In genomic region chr1:31645116-31645515, GRCm38 (mm10) we compare ENCODE assay signal across 21 mouse cellular contexts.
DNase-seq lines count a peak whose midpoint lies in the region; ATAC-seq and TF ChIP-seq lines count a peak whose summit lies in the region.
"Had no signal": no experiment of that assay in that cellular context is flagged by ENCODE, and none has a peak within 500 bp of the region (broad histone marks: within the 10 kb centered on the region; RNA-seq: fewer than 3 reads in every experiment).

No protein-coding gene starts in this region.

- H3K27ac ChIP-seq in hindbrain, embryonic 16.5 days (ENCODE audit: low read depth, low read length), result no peak overlapping the region
- no peak overlapping the region for H3K27ac ChIP-seq in hindbrain, embryonic 10.5 days
- H3K27ac ChIP-seq in midbrain, postnatal 0 days (ENCODE audit: low read depth, low read length), result no peak overlapping the region
- no peak overlapping the region for H3K27ac ChIP-seq in midbrain, embryonic 16.5 days (ENCODE audit: low read length)
- no peak overlapping the region for H3K27ac ChIP-seq in forebrain, embryonic 13.5 days
- H3K27ac ChIP-seq: embryonic facial prominence, embryonic 10.5 days; forebrain, embryonic 12.5 days; heart, embryonic 10.5 days; limb, embryonic 15.5 days; liver, embryonic 15.5 days had no signal

- no peak overlapping the region for H3K9ac ChIP-seq in hindbrain, embryonic 16.5 days (ENCODE audit: low read depth, low read length)
- no peak overlapping the region for H3K9ac ChIP-seq in midbrain, postnatal 0 days (replicated peaks; ENCODE audit: low read length, poor library complexity, severe bottlenecking)
- no peak overlapping the region for H3K9ac ChIP-seq in midbrain, embryonic 16.5 days (ENCODE audit: low read depth, low read length)
- no peak overlapping the region for H3K9ac ChIP-seq in forebrain, embryonic 13.5 days
- H3K9ac ChIP-seq: forebrain, embryonic 12.5 days; limb, embryonic 15.5 days; liver, embryonic 15.5 days had no signal

- intact Hi-C loops in gastrocnemius, postnatal 14 days (cut with DNase I; ENCODE audit: low total_unique reads), result no loop called here

- H3K9me3 ChIP-seq in hindbrain, embryonic 16.5 days (ENCODE audit: control insufficient read depth, low read length), result no peaks in the 10 kb centered on the region
- H3K9me3 ChIP-seq in hindbrain, embryonic 10.5 days, result no peaks in the 10 kb centered on the region
- H3K9me3 ChIP-seq in midbrain, postnatal 0 days (ENCODE audit: low read length), result no peaks in the 10 kb centered on the region
- H3K9me3 ChIP-seq in midbrain, embryonic 16.5 days (replicated peaks; ENCODE audit: control insufficient read depth, low read length, poor library complexity, severe bottlenecking), result no peaks in the 10 kb centered on the region
- no peaks in the 10 kb centered on the region for H3K9me3 ChIP-seq in forebrain, embryonic 13.5 days (replicated peaks)
- H3K9me3 ChIP-seq: embryonic facial prominence, embryonic 10.5 days; forebrain, embryonic 12.5 days; heart, embryonic 10.5 days; limb, embryonic 15.5 days; liver, embryonic 15.5 days had no signal

- H3K36me3 ChIP-seq in hindbrain, embryonic 16.5 days (ENCODE audit: control insufficient read depth, insufficient read depth, low read length), result no peaks in the 10 kb centered on the region
- no peaks in the 10 kb centered on the region for H3K36me3 ChIP-seq in hindbrain, embryonic 10.5 days
- no peaks in the 10 kb centered on the region for H3K36me3 ChIP-seq in midbrain, postnatal 0 days (ENCODE audit: insufficient read depth, low read length)
- H3K36me3 ChIP-seq in midbrain, embryonic 16.5 days (ENCODE audit: control insufficient read depth, insufficient read depth, low read length), result no peaks in the 10 kb centered on the region
- H3K36me3 ChIP-seq in forebrain, embryonic 13.5 days (ENCODE audit: poor library complexity, severe bottlenecking), result no peaks in the 10 kb centered on the region
- H3K36me3 ChIP-seq: embryonic facial prominence, embryonic 10.5 days; forebrain, embryonic 12.5 days; heart, embryonic 10.5 days; limb, embryonic 15.5 days; liver, embryonic 15.5 days had no signal

- 0 out of 2 replicates have a peak, but pooled peaks have one; percentile 24 for ATAC-seq in hindbrain, embryonic 16.5 days
- peak; percentile 27; the same call in 1 of the 2 replicates for ATAC-seq in midbrain, postnatal 0 days (ENCODE audit: low FRiP score)
- no peak for ATAC-seq in midbrain, embryonic 16.5 days
- no peak for ATAC-seq in forebrain, embryonic 13.5 days
- ATAC-seq: activated CD4-positive, CD25-positive, alpha-beta regulatory T cell, adult 4 months; CD4-positive, CD25-positive, alpha-beta regulatory T cell, adult 4 months; lung, postnatal 0 days had no signal

- H3K4me3 ChIP-seq in hindbrain, embryonic 16.5 days (ENCODE audit: low read length), result no peak overlapping the region
- no peak overlapping the region for H3K4me3 ChIP-seq in hindbrain, embryonic 10.5 days
- no peak overlapping the region for H3K4me3 ChIP-seq in midbrain, postnatal 0 days (ENCODE audit: low read depth, low read length)
- no peak overlapping the region for H3K4me3 ChIP-seq in midbrain, embryonic 16.5 days (ENCODE audit: low read depth, low read length)
- no peak overlapping the region for H3K4me3 ChIP-seq in forebrain, embryonic 13.5 days
- H3K4me3 ChIP-seq: embryonic facial prominence, embryonic 10.5 days; forebrain, embryonic 12.5 days; heart, embryonic 10.5 days; limb, embryonic 15.5 days; liver, embryonic 15.5 days had no signal

- no peaks in the 10 kb centered on the region for H3K4me1 ChIP-seq in hindbrain, embryonic 16.5 days (ENCODE audit: control insufficient read depth, insufficient read depth, low read depth, low read length)
- no peaks in the 10 kb centered on the region for H3K4me1 ChIP-seq in hindbrain, embryonic 10.5 days (replicated peaks)
- no peaks in the 10 kb centered on the region for H3K4me1 ChIP-seq in midbrain, postnatal 0 days (ENCODE audit: insufficient read depth, low read length)
- no peaks in the 10 kb centered on the region for H3K4me1 ChIP-seq in midbrain, embryonic 16.5 days (ENCODE audit: control insufficient read depth, insufficient read depth, low read length)
- no peaks in the 10 kb centered on the region for H3K4me1 ChIP-seq in forebrain, embryonic 13.5 days
- H3K4me1 ChIP-seq: embryonic facial prominence, embryonic 10.5 days; forebrain, embryonic 12.5 days; heart, embryonic 10.5 days; limb, embryonic 15.5 days; liver, embryonic 15.5 days had no signal

- no peak overlapping the region for H3K4me2 ChIP-seq in hindbrain, embryonic 16.5 days (ENCODE audit: low read length)
- H3K4me2 ChIP-seq in midbrain, postnatal 0 days (ENCODE audit: low read depth, low read length, poor library complexity, severe bottlenecking), result no peak overlapping the region
- no peak overlapping the region for H3K4me2 ChIP-seq in midbrain, embryonic 16.5 days (ENCODE audit: low read length)
- no peak overlapping the region for H3K4me2 ChIP-seq in forebrain, embryonic 13.5 days
- H3K4me2 ChIP-seq: forebrain, embryonic 12.5 days; limb, embryonic 15.5 days; liver, embryonic 15.5 days had no signal

- no peaks in the 10 kb centered on the region for H3K27me3 ChIP-seq in hindbrain, embryonic 16.5 days (replicated peaks; ENCODE audit: control insufficient read depth, insufficient read depth, low read length)
- H3K27me3 ChIP-seq in hindbrain, embryonic 10.5 days (ENCODE audit: insufficient read depth, poor library complexity, severe bottlenecking), result no peaks in the 10 kb centered on the region
- H3K27me3 ChIP-seq in midbrain, postnatal 0 days (ENCODE audit: insufficient read depth, low read length), result no peaks in the 10 kb centered on the region
- no peaks in the 10 kb centered on the region for H3K27me3 ChIP-seq in midbrain, embryonic 16.5 days (ENCODE audit: control insufficient read depth, insufficient read depth, low read depth, low read length)
- H3K27me3 ChIP-seq in forebrain, embryonic 13.5 days, result no peaks in the 10 kb centered on the region
- H3K27me3 ChIP-seq: forebrain, embryonic 12.5 days; limb, embryonic 15.5 days; liver, embryonic 15.5 days had no signal

- WGBS in hindbrain, embryonic 16.5 days, result 68% methylated on average over 1 of the region's 1 CpGs
- 93% methylated on average over 1 of the region's 1 CpGs for WGBS in hindbrain, embryonic 10.5 days
- 72% methylated on average over 1 of the region's 1 CpGs for WGBS in midbrain, postnatal 0 days
- 71% methylated on average over 1 of the region's 1 CpGs for WGBS in midbrain, embryonic 16.5 days
- WGBS in forebrain, embryonic 13.5 days, result 64% methylated on average over 1 of the region's 1 CpGs

- DNase-seq in hindbrain, embryonic 10.5 days (ENCODE audit: low spot score), result no peak
- DNase-seq in midbrain, postnatal 0 days (ENCODE audit: low spot score), result peak; percentile 43
- DNase-seq in cerebellum, adult 9-10 months, result peak; percentile 44
- DNase-seq in gastrocnemius, postnatal 14 days, result no peak
- DNase-seq in frontal cortex, postnatal 36 days (ENCODE audit: low spot score in 2 of 2), result no peak
- DNase-seq: adrenal gland, postnatal 10 days; kidney, adult 8-10 months; kidney, postnatal 25 days; layer of hippocampus, adult 9-11 months; thymus, postnatal 36 days had no signal

- no peak for TF ChIP-seq CTCF in midbrain, postnatal 0 days (IDR thresholded peaks at IDR 0.05)

Comparison
In these comparisons a context has a peak if more than half of its experiments do, and no peak if none do; other contexts are left out.
1. ATAC-seq: peak in hindbrain, embryonic 16.5 days (single experiment) and midbrain, postnatal 0 days (single experiment); none in midbrain, embryonic 16.5 days (single experiment) and forebrain, embryonic 13.5 days (single experiment).
2. DNase-seq: peak in midbrain, postnatal 0 days (single experiment) and cerebellum, adult 9-10 months (single experiment); none in hindbrain, embryonic 10.5 days (single experiment), gastrocnemius, postnatal 14 days (single experiment) and frontal cortex, postnatal 36 days (0 of 2).